17 mouse cellular contexts compared by ENCODE assay signal in genomic region chr19:41365570-41365969, GRCm38 (mm10). TPM values are rescaled to one million over a fixed set of nuclear protein-coding genes. Genes with fewer than 3 reads are reported as not detected.
A peak's percentile ranks its signal among the peaks of the same experiment; 100 is the strongest.
DNase-seq lines count a peak whose midpoint lies in the region; ATAC-seq lines count a peak whose summit lies in the region.
"Had no signal": no experiment of that assay in that cellular context is flagged by ENCODE, and none has a peak within 500 bp of the region (broad histone marks: within the 10 kb centered on the region; RNA-seq: fewer than 3 reads in every experiment).

No protein-coding gene starts in this region.

- peak; percentile 41 for DNase-seq in A20 (ENCODE audit: low read depth, low spot score)
- peak; percentile 56 for DNase-seq in CD4-positive helper T cell, adult 2 months (ENCODE audit: low read depth, low spot score)
- DNase-seq in splenic B cell, adult 2 months (ENCODE audit: low read depth, low spot score) = peak; percentile 65
- no peak for DNase-seq in adrenal gland, adult 18-20 months (ENCODE audit: low spot score in 2 of 2)
- DNase-seq in embryo, embryonic 10.5 days (ENCODE audit: low spot score) = no peak
- DNase-seq: adrenal gland, adult 2 months; adrenal gland, postnatal 25 days; cerebellum, adult 11 months; cerebellum, adult 8-10 months; cerebellum, postnatal 14 days; gastrocnemius, postnatal 14 days had no signal

- no peaks in the 10 kb centered on the region for H3K27me3 ChIP-seq in splenic B cell, adult 2 months (ENCODE audit: control insufficient read depth, insufficient read depth, low read length, poor library complexity, severe bottlenecking)
- H3K27me3 ChIP-seq: embryonic facial prominence, embryonic 12.5 days; forebrain, embryonic 15.5 days; heart, embryonic 12.5 days had no signal

- H3K36me3 ChIP-seq in splenic B cell, adult 2 months (ENCODE audit: control insufficient read depth, insufficient read depth, low read length, poor library complexity, severe bottlenecking) = peaks cover 4% of the 10 kb centered on the region
- H3K36me3 ChIP-seq: embryonic facial prominence, embryonic 12.5 days; forebrain, embryonic 15.5 days; heart, embryonic 12.5 days; hindbrain, embryonic 10.5 days had no signal

- peak; percentile 78 for ATAC-seq in activated CD4-positive, CD25-positive, alpha-beta regulatory T cell, adult 4 months
- ATAC-seq: forebrain, embryonic 15.5 days; intestine, postnatal 0 days had no signal

RNA-seq across cellular contexts. Expression of gene Pik3ap1, which starts 19.3 kb away (rescaled TPM):
- polyA plus RNA-seq in activated CD4-positive, CD25-positive, alpha-beta regulatory T cell, adult 4 months (2017; shearing (Covaris generic)) = 1 to 10 TPM; 1.6 to 2.7 TPM
- total RNA-seq in adrenal gland, adult 18-20 months (2021) = 10 to 100 TPM; 10.2 to 13.4 TPM

Comparison
In these comparisons a context has a peak if more than half of its experiments do, and no peak if none do; other contexts are left out.
1. DNase-seq: peak in A20 (single experiment), CD4-positive helper T cell, adult 2 months (single experiment) and splenic B cell, adult 2 months (single experiment); none in adrenal gland, adult 18-20 months (0 of 2) and embryo, embryonic 10.5 days (single experiment).